Mouse (Mus musculus): Measurements from ENCODE around the gene Camk1g. TPM values are rescaled to one million over a fixed set of nuclear protein-coding genes. Genes with fewer than 3 reads are reported as not detected.

Gene Camk1g
- polyA plus RNA-seq, 1 experiment from 2014 or later = 0.59 TPM

DNA sequence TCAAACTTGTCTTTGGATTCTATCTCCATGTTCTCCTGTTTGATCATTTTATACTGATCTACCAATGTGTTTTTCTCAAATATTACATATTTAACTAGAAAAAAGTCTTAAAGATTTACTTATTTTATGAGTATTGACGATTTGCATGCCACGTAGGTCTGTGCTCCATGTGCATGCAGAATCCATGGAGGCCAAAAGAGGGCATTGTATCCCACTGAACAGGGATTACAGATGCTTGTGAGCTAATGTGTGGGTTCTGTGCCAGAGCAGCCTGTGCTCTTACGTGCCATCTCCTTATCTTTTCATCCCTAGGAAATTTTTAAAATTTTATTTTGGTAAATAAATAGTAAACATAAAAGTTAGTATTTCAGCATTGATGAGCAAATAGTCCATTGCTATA is 22.2 kb upstream of the Camk1g start:
- Histone ChIP-seq H3K4me3 (replicated peaks) (no peak overlapping the region), H3K27ac (no peak overlapping the region), H3K9ac (no peak overlapping the region), H3K9me3 (replicated peaks) (no peaks in the 10 kb centered on the region), H3K27me3 (no peaks in the 10 kb centered on the region), H3K4me1 (replicated peaks) (no peaks in the 10 kb centered on the region), H3K4me2 (no peak overlapping the region), H3K36me3 (no peaks in the 10 kb centered on the region)
- DNase-seq = no peak
- no peak for ATAC-seq (ENCODE audit: low read depth)
- WGBS (ENCODE audit: insufficient replicate concordance) = 63% methylated on average over 3 of the region's 3 CpGs

DNA sequence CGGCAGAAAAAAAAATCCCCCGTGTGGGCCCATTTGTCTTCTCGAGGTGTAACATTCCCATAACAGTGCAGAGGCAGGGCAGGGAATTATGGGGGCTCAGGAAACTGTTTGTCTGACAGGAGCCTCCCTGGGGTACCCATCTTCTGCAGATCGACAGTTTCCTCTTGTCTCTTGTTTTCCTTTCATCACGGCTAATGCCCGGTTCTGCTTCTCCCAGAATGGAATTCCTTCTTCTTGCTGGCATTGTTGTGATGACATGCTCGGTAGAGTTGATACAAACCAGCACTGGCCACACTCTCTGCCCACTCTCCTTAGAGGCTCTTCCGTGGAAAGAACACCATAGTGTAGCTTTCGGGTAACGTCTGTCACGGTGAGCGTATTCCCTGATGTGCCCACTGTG is 19.9 kb upstream of the Camk1g start:
- Histone ChIP-seq H3K4me2 (no peak overlapping the region), H3K27me3 (no peaks in the 10 kb centered on the region), H3K9ac (no peak overlapping the region), H3K36me3 (no peaks in the 10 kb centered on the region), H3K4me3 (replicated peaks) (no peak overlapping the region), H3K27ac (no peak overlapping the region), H3K9me3 (replicated peaks) (no peaks in the 10 kb centered on the region), H3K4me1 (replicated peaks) (0 out of 2 replicates have a peak, but pooled peaks cover 2% of the 10 kb centered on the region)
- DNase-seq (no peak), ATAC-seq (ENCODE audit: low read depth) (no peak)
- 57% methylated on average over 12 of the region's 12 CpGs for WGBS (ENCODE audit: insufficient replicate concordance)

DNA sequence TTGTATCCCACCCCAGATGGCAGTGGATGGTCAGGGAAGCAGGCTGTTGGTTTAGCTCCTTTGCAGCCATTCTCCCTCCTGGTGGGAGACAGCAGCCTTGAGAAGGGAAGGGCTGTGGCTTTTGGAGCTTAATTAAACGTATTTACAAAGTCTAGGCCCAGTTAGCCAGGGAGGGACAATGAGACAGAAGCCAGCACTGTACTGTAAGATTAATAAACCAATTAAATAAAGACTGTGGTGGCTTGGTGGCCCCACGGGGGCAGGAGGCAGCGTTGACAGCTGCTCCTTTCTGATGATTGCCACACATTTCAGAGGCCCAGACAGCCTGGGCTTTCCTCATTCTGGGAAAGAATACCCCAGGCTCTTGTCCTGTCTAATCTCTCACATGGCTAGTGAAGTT is 19.4 kb upstream of the Camk1g start:
- Histone ChIP-seq H3K4me2 (no peak overlapping the region), H3K36me3 (no peaks in the 10 kb centered on the region), H3K4me3 (replicated peaks) (no peak overlapping the region), H3K9me3 (replicated peaks) (no peaks in the 10 kb centered on the region), H3K9ac (no peak overlapping the region), H3K27me3 (no peaks in the 10 kb centered on the region), H3K4me1 (replicated peaks) (0 out of 2 replicates have a peak, but pooled peaks cover 2% of the 10 kb centered on the region), H3K27ac (no peak overlapping the region)
- DNase-seq (no peak), ATAC-seq (ENCODE audit: low read depth) (no peak)
- WGBS (ENCODE audit: insufficient replicate concordance) = 23% methylated on average over 3 of the region's 3 CpGs

DNA sequence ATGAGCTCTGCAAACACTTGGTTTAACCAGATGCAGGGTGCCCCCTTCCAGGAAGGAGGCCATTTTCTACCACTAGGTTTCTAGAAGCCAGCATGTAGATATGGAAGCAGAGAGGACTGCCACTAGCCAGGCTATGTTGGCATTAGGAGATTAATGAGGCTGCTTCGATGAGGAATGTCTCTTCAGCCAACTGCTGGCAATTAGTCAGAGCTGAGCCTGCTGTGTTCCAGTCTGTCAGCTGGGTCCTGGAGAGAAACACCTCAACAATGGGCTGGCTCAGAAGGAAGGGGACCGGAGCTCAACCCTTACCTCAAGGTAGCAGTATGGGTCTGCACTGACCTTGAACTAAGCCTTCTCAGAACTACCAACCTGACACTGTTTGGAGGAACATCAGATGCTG is 17.1 kb upstream of the Camk1g start:
- Histone ChIP-seq H3K9ac (no peak overlapping the region), H3K9me3 (replicated peaks) (no peaks in the 10 kb centered on the region), H3K4me1 (replicated peaks) (peaks cover 6% of the 10 kb centered on the region), H3K27me3 (no peaks in the 10 kb centered on the region), H3K27ac (no peak overlapping the region), H3K4me3 (replicated peaks) (no peak overlapping the region), H3K4me2 (no peak overlapping the region), H3K36me3 (no peaks in the 10 kb centered on the region)
- WGBS (ENCODE audit: insufficient replicate concordance) = 41% methylated on average over 2 of the region's 2 CpGs
- DNase-seq (no peak), ATAC-seq (ENCODE audit: low read depth) (no peak)

DNA sequence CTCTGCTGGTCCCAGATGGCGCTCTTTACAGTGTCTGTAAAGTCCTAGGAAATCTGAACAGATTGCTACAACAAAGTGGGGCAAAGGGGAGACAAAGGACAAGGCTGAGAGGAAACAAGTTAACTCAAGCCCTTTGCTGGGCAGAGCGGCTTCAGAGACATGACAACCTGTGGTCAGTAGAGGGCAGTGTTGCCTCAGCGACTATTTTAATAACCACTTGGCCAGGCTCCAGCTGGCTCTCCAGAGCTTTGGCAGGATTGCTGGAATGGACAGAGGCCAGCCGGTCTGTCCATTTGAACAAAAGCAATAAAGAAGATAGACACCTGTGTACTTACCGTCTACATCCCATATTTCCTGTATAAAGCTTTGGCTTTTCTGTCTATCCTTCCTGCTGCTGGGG is 16.0 kb upstream of the Camk1g start:
- Histone ChIP-seq H3K4me1 (replicated peaks) (peaks cover 9% of the 10 kb centered on the region), H3K4me3 (replicated peaks) (no peak overlapping the region), H3K36me3 (no peaks in the 10 kb centered on the region), H3K27ac (no peak overlapping the region), H3K4me2 (no peak overlapping the region), H3K9me3 (replicated peaks) (no peaks in the 10 kb centered on the region), H3K9ac (no peak overlapping the region), H3K27me3 (no peaks in the 10 kb centered on the region)
- WGBS (ENCODE audit: insufficient replicate concordance) = 2% methylated on average over 5 of the region's 5 CpGs
- ATAC-seq (ENCODE audit: low read depth) (no peak), DNase-seq (no peak)

DNA sequence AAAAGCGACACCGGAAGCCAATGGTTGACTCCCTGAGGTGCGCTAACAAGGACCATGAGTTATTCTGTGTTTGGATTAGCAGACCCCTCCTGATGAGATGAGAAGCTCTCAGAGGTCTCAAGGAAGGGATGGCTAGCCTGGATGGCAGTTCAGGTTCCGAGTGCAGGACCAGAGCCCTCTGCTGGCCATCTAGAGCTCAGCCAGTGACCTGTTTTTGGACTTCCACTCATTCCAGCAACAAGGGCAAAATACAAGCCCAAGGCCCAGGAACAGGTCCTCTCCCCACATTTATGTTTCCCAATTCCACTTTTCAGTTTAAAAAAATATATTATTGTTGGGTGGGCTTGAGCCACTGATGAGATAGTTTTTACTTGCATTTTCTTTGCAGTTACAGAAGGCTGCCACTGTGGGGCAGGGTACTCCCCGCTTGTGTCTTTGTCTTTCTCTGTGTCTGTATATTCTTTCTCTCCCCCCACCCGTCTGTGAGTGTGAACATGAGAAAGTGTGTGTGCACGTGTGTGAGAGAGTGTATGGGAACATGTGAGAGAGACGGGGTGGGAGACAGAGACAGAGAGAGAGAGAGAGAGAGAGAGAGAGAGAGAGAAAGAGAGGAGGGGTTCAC is 12.9 kb upstream of the Camk1g start:
- Histone ChIP-seq H3K4me3 (replicated peaks) (peak overlapping the region; percentile 50), H3K4me2 (peak overlapping the region; percentile 69), H3K9me3 (replicated peaks) (no peaks in the 10 kb centered on the region), H3K9ac (peak overlapping the region; percentile 53), H3K36me3 (no peaks in the 10 kb centered on the region), H3K27ac (no peak overlapping the region), H3K27me3 (no peaks in the 10 kb centered on the region), H3K4me1 (replicated peaks) (peaks cover 9% of the 10 kb centered on the region)
- ATAC-seq (ENCODE audit: low read depth) (peak; percentile 62), DNase-seq (no peak)
- WGBS (ENCODE audit: insufficient replicate concordance) = 3% methylated on average over 8 of the region's 8 CpGs

DNA sequence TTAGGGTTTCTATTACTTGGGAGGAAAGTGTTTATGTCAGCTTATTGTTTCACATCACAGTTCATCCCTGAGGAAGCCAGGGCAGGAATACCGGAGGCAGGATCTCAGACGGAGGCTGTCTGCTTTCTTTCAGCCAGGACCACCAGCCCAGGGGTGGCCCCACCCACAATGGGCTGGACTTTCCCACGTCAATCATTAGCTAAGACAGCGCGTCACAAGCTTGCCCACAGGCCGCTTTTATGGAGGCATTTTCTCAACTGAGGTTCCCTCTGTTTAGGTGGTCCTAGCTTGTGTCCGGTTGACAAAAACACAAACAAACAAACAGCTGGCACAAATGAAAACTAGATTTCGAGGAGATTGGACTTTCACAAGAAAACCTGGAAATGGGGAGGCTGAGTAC is 12.3 kb upstream of the Camk1g start:
- Histone ChIP-seq H3K4me3 (replicated peaks) (peak overlapping the region; percentile 50), H3K27me3 (no peaks in the 10 kb centered on the region), H3K4me1 (replicated peaks) (peaks cover 9% of the 10 kb centered on the region), H3K36me3 (no peaks in the 10 kb centered on the region), H3K9me3 (replicated peaks) (no peaks in the 10 kb centered on the region), H3K9ac (peak overlapping the region; percentile 53), H3K4me2 (peak overlapping the region; percentile 69), H3K27ac (no peak overlapping the region)
- peak; percentile 23 for DNase-seq
- peak; percentile 69 for ATAC-seq (ENCODE audit: low read depth)
- WGBS (ENCODE audit: insufficient replicate concordance) = under 1% methylated on average over 8 of the region's 8 CpGs

DNA sequence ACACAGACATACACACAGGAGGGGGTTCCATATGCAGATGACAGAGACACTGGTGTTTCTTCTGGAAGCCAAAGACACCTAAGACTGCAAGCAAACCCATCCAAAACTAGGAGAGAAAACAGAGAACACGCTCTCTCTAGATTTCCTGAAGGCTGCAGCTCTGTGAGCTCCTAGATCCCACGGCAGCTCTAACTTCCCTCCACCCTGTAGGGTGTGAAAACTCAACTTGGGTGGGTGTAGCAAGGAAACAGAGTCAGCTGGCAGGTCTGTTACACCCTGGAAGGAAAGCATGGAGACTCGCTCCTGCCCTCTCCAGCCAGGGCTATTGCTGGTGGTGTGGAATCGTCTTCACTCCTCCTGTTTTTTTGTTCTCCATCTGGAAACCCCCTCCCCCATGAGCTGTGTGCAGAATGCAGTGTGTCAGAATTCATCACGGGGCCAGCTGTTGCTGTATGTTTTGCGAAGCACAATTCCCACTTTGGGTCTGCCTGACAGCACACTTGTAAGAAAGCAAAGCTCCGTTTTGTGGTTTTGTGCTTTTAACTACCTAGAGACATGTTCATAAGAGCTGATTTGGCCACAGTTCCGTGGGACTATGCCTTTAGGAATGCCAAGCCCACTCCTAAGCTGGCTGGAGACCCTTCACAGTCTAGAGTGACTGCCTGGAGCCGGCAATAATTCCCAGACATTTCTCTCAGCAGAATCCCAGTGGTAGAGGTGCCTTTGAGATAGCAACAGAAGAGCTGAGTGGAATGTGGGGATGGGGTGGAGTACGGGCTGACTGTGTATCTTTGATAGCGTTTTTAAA is 11.7 kb upstream of the Camk1g start:
- peak; percentile 19; the same call in 1 of the 2 replicates for ATAC-seq (ENCODE audit: low read depth)
- Histone ChIP-seq H3K27me3 (no peaks in the 10 kb centered on the region), H3K9ac (no peak overlapping the region), H3K4me3 (replicated peaks) (peak overlapping the region; percentile 50), H3K4me2 (peak overlapping the region; percentile 69), H3K4me1 (replicated peaks) (peaks cover 9% of the 10 kb centered on the region), H3K27ac (no peak overlapping the region), H3K36me3 (no peaks in the 10 kb centered on the region), H3K9me3 (replicated peaks) (no peaks in the 10 kb centered on the region)
- DNase-seq = no peak
- WGBS (ENCODE audit: insufficient replicate concordance) = 29% methylated on average over 11 of the region's 11 CpGs

DNA sequence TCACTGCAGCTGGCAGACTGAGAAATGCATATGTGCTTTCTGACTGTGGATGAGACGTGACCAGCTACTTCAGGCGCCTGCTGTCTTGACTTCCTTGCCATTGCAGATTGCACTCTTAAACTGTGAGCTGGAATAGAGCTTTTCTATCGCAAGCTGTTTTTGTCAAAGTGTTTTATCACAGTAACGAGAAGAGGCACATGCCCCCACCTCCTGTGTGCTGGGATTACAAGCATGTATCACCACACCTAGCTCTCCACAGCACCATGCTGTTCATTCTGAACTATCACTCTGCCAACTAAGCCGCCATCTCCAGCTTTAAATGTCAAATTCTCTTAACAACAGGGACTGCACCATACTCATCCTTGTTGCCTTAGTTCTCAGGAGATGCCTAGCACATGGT is 10.8 kb upstream of the Camk1g start:
- H3K27ac ChIP-seq = no peak overlapping the region
- peaks cover 7% of the 10 kb centered on the region for H3K4me1 ChIP-seq (replicated peaks)
- no peaks in the 10 kb centered on the region for H3K27me3 ChIP-seq
- H3K9ac ChIP-seq = no peak overlapping the region
- H3K36me3 ChIP-seq = no peaks in the 10 kb centered on the region
- WGBS (ENCODE audit: insufficient replicate concordance) = 66% methylated on average over 5 of the region's 5 CpGs
- H3K4me3 ChIP-seq (replicated peaks) = no peak overlapping the region
- no peak overlapping the region for H3K4me2 ChIP-seq
- ATAC-seq (ENCODE audit: low read depth) (no peak), DNase-seq (no peak)
- H3K9me3 ChIP-seq (replicated peaks) = no peaks in the 10 kb centered on the region

DNA sequence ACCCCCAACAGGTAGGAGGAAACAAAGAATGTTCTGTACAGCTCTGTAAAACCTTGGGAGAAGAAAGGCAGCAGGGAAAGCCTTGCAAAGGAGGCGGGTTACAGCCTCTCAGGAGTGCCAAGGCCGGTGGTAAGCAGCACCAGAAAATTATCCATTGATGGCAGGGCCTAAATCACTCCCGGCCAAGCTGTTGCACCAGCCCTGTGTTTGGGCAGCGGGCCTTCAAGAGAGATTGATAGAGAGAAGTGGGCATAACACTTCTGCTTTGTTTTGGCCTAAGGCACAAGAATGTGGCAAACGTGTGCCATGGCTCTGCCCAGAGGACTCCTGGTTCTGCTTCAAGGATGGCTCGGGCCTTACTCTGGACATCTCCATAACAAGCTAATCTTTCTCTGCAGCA is 9.5 kb upstream of the Camk1g start:
- no peak overlapping the region for H3K4me3 ChIP-seq (replicated peaks)
- no peak overlapping the region for H3K9ac ChIP-seq
- no peaks in the 10 kb centered on the region for H3K27me3 ChIP-seq
- no peaks in the 10 kb centered on the region for H3K36me3 ChIP-seq
- no peak for DNase-seq
- H3K27ac ChIP-seq = no peak overlapping the region
- no peak for ATAC-seq (ENCODE audit: low read depth)
- no peak overlapping the region for H3K4me2 ChIP-seq
- no peaks in the 10 kb centered on the region for H3K9me3 ChIP-seq (replicated peaks)
- WGBS (ENCODE audit: insufficient replicate concordance) = 60% methylated on average over 6 of the region's 6 CpGs
- H3K4me1 ChIP-seq (replicated peaks) = peaks cover 7% of the 10 kb centered on the region

DNA sequence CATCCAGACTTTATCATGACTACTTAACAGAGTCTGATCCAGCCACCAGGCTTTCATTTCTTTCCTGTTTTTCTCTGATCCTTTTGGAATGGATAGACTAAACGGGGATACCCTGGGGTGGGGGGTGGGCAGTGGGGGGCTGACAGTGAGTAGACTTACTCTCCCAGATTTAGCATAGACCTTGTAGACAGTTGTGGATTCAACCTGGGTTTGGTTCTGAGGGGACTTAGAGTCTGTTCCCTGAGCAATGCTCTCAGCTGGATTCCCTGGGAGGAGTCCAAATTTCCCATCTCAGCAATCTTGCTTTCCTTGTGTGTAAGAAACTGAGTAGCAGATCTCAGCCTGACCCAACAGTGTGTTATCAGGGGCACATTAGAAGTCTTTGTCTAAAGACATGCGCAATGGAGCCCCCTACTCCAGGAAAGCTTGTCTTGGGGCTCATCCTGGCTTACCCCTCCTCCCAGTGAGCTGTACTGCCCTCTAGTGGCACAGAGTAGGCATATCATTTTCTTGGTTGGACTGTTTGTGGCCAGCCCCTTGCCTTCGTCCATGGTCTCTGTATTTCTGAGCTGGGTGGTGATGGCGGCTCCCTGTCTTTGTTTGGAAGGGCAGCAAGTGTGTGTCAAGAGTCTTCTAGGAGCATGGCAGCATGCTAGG is 6.5 kb upstream of the Camk1g start:
- H3K36me3 ChIP-seq = no peaks in the 10 kb centered on the region
- H3K9me3 ChIP-seq (replicated peaks) = no peaks in the 10 kb centered on the region
- no peak overlapping the region for H3K4me3 ChIP-seq (replicated peaks)
- H3K27me3 ChIP-seq = no peaks in the 10 kb centered on the region
- ATAC-seq (ENCODE audit: low read depth) = no peak
- DNase-seq = peak; percentile 7
- no peak overlapping the region for H3K9ac ChIP-seq
- H3K4me1 ChIP-seq (replicated peaks) = no peaks in the 10 kb centered on the region
- H3K27ac ChIP-seq = no peak overlapping the region
- 30% methylated on average over 4 of the region's 4 CpGs for WGBS (ENCODE audit: insufficient replicate concordance)
- H3K4me2 ChIP-seq = no peak overlapping the region

Data from liver, embryonic 13.5 days (tissue).